Mouse (Mus musculus) heart, embryonic 16.5 days (tissue): Measurements from ENCODE around the gene Spats2. TPM values are rescaled to one million over a fixed set of nuclear protein-coding genes. Genes with fewer than 3 reads are reported as not detected.
"Not testable (repeated sequence)": the region's sequence is repeated elsewhere in the genome, so short reads cannot be mapped to it uniquely, and the experiment has no call there.

Source experiments
- ATAC-seq: fragments of 200-750 bp; cut with Nextera tagmentation; replicated peaks from 2 replicates; pipeline ENCODE4 v1.8.0; 2017; ENCODE audit warnings: moderate number of reproducible peaks; ENCODE audit not compliant: insufficient read depth, low FRiP score; ENCODE audit errors: extremely low read depth
- H3K27ac ChIP-seq: fragments of 300-500 bp; sonication (generic); 2 replicates; pipeline ENCODE4 v1.5.1; 2014; ENCODE audit warnings: mild to moderate bottlenecking, low read length, control low read depth, moderate library complexity
- H3K27me3 ChIP-seq: fragments of 300-500 bp; sonication (generic); 2 replicates; pipeline ENCODE4 v1.6.1; 2014; ENCODE audit warnings: low read length, mixed read lengths; ENCODE audit not compliant: control insufficient read depth, insufficient read depth
- H3K36me3 ChIP-seq: fragments of 300-500 bp; sonication (generic); 2 replicates; pipeline ENCODE4 v1.6.1; 2014; ENCODE audit not compliant: control insufficient read depth, insufficient read depth
- H3K4me1 ChIP-seq: fragments of 300-500 bp; sonication (generic); 2 replicates; pipeline ENCODE4 v1.6.1; 2014; ENCODE audit warnings: low read length, mixed read lengths; ENCODE audit not compliant: control insufficient read depth, insufficient read depth
- H3K4me2 ChIP-seq: fragments of 300-500 bp; sonication (generic); 2 replicates; pipeline ENCODE4 v1.6.1; 2014; ENCODE audit warnings: low read depth, mild to moderate bottlenecking, control low read depth, low read length
- H3K4me3 ChIP-seq: fragments of 300-500 bp; sonication (generic); 2 replicates; pipeline ENCODE4 v1.5.1; 2014; ENCODE audit warnings: mild to moderate bottlenecking, control low read depth, low read length
- H3K9ac ChIP-seq: fragments of 300-500 bp; sonication (generic); 2 replicates; pipeline ENCODE4 v1.6.1; 2014; ENCODE audit warnings: low read length, control low read depth
- H3K9me3 ChIP-seq: fragments of 300-500 bp; sonication (generic); replicated peaks from 2 replicates; pipeline ENCODE4 v1.6.1; 2016; ENCODE audit warnings: low read length; ENCODE audit not compliant: control insufficient read depth
- WGBS: fragments of 180-500 bp; shearing (Covaris S2); extraction: QIAGEN DNeasy Blood & Tissue Kit; methylation state at CpG from one replicate; pipeline ENCODE4 v1.1.7; 2014; 5-methylcytosine and 5-hydroxymethylcytosine counted together
- polyA plus RNA-seq: library from polyadenylated mRNA; unstranded; fragments of >200 nt; fragmentation: Nextera tagmentation; extraction: Ambion mirVana; gene quantifications from 2 replicates; pipeline ENCODE4 v1.2.1, GENCODE M21; 2015

The Spats2 gene
- polyA plus RNA-seq, 1 experiment from 2014 or later = 25.5 TPM

- Histone ChIP-seq H3K4me1 (no peaks in the 10 kb centered on the region; the same call in 1 of the 2 replicates), H3K27me3 (no peaks in the 10 kb centered on the region), H3K9ac (no peak overlapping the region), H3K9me3 (no peaks in the 10 kb centered on the region), H3K27ac (no peak overlapping the region), H3K4me3 (no peak overlapping the region), H3K4me2 (no peak overlapping the region), H3K36me3 (peaks cover 11% of the 10 kb centered on the region)
- 43% methylated on average over 8 of the region's 8 CpGs for whole genome bisulfite sequencing
- ATAC-seq = no peak
These were observed 25.6 kb downstream of the Spats2 start for GRCm38 (mm10) chr15:99151324-99151723.

- Histone ChIP-seq H3K9ac (no peak overlapping the region), H3K4me2 (no peak overlapping the region), H3K4me1 (no peaks in the 10 kb centered on the region; the same call in 1 of the 2 replicates), H3K27me3 (no peaks in the 10 kb centered on the region), H3K4me3 (no peak overlapping the region), H3K36me3 (peaks cover 9% of the 10 kb centered on the region), H3K9me3 (no peaks in the 10 kb centered on the region), H3K27ac (no peak overlapping the region)
- 88% methylated on average over 8 of the region's 8 CpGs for WGBS
- ATAC-seq = no peak
These were observed 27.8 kb downstream of the Spats2 start for GRCm38 (mm10) chr15:99153466-99153865.

GRCm38 (mm10) chr15:99154515-99154914 is 28.8 kb downstream of the Spats2 start:
- H3K9ac ChIP-seq, H3K36me3 ChIP-seq, H3K27me3 ChIP-seq, H3K27ac ChIP-seq, H3K4me2 ChIP-seq, H3K4me1 ChIP-seq, H3K9me3 ChIP-seq, ATAC-seq, H3K4me3 ChIP-seq: not testable (repeated sequence)
- 75% methylated on average over 10 of the region's 10 CpGs for WGBS

GRCm38 (mm10) chr15:99163512-99164365 is 38.0 kb downstream of the Spats2 start:
- H3K9ac ChIP-seq = no peak overlapping the region
- no peak overlapping the region for H3K4me3 ChIP-seq
- 41% methylated on average over 12 of the region's 12 CpGs for WGBS
- peak overlapping the region; percentile 6; the same call in 1 of the 2 replicates for H3K4me2 ChIP-seq
- peak overlapping the region; percentile 56 for H3K27ac ChIP-seq
- no peaks in the 10 kb centered on the region for H3K9me3 ChIP-seq
- no peaks in the 10 kb centered on the region for H3K27me3 ChIP-seq
- peak; percentile 76 for ATAC-seq
- H3K36me3 ChIP-seq = peaks cover 6% of the 10 kb centered on the region; the same call in 1 of the 2 replicates
- H3K4me1 ChIP-seq = peaks cover 15% of the 10 kb centered on the region

GRCm38 (mm10) chr15:99172131-99172530 is 46.4 kb downstream of the Spats2 start:
- H3K27me3 ChIP-seq = no peaks in the 10 kb centered on the region
- H3K9ac ChIP-seq = no peak overlapping the region
- no peaks in the 10 kb centered on the region for H3K9me3 ChIP-seq
- peaks cover 21% of the 10 kb centered on the region for H3K36me3 ChIP-seq
- H3K4me2 ChIP-seq = no peak overlapping the region
- H3K4me1 ChIP-seq = peaks cover 7% of the 10 kb centered on the region; the same call in 1 of the 2 replicates
- no peak for ATAC-seq
- no peak overlapping the region for H3K27ac ChIP-seq
- no peak overlapping the region for H3K4me3 ChIP-seq
- WGBS = 82% methylated on average over 6 of the region's 6 CpGs

- peaks cover 47% of the 10 kb centered on the region for H3K36me3 ChIP-seq
These were observed 53.9 kb downstream of the Spats2 start for GRCm38 (mm10) chr15:99179639-99180038.

GRCm38 (mm10) chr15:99184217-99184914 is 58.6 kb downstream of the Spats2 start:
- 87% methylated on average over 9 of the region's 9 CpGs for WGBS
- no peak overlapping the region for H3K27ac ChIP-seq
- no peaks in the 10 kb centered on the region for H3K4me1 ChIP-seq
- no peaks in the 10 kb centered on the region for H3K27me3 ChIP-seq
- peaks cover 53% of the 10 kb centered on the region for H3K36me3 ChIP-seq
- no peak overlapping the region for H3K4me3 ChIP-seq
- H3K9me3 ChIP-seq = no peaks in the 10 kb centered on the region
- H3K9ac ChIP-seq = no peak overlapping the region
- ATAC-seq = no peak
- no peak overlapping the region for H3K4me2 ChIP-seq

More at GRCm38 (mm10) chr15:99179639-99180038, 53.9 kb downstream of the Spats2 start:
- H3K4me3 ChIP-seq = no peak overlapping the region
- ATAC-seq = no peak
- WGBS = 100% methylated on average over 1 of the region's 2 CpGs
- no peak overlapping the region for H3K27ac ChIP-seq
- no peaks in the 10 kb centered on the region for H3K27me3 ChIP-seq
- no peak overlapping the region for H3K9ac ChIP-seq
- H3K4me1 ChIP-seq = no peaks in the 10 kb centered on the region
- no peaks in the 10 kb centered on the region for H3K9me3 ChIP-seq
- H3K4me2 ChIP-seq = no peak overlapping the region

- no peaks in the 10 kb centered on the region for H3K9me3 ChIP-seq
- 80% methylated on average over 10 of the region's 10 CpGs for WGBS
- H3K4me2 ChIP-seq = no peak overlapping the region
- H3K36me3 ChIP-seq = peaks cover 22% of the 10 kb centered on the region
- no peak for ATAC-seq
- H3K27ac ChIP-seq = no peak overlapping the region
- no peak overlapping the region for H3K4me3 ChIP-seq
- H3K4me1 ChIP-seq = no peaks in the 10 kb centered on the region
- H3K27me3 ChIP-seq = no peaks in the 10 kb centered on the region
- H3K9ac ChIP-seq = no peak overlapping the region
These were observed 68.6 kb downstream of the Spats2 start for GRCm38 (mm10) chr15:99194358-99194757.

- H3K27me3 ChIP-seq = no peaks in the 10 kb centered on the region
- H3K9ac ChIP-seq = no peak overlapping the region
These were observed 69.3 kb downstream of the Spats2 start for GRCm38 (mm10) chr15:99195043-99195442.

More at GRCm38 (mm10) chr15:99195043-99195442, 69.3 kb downstream of the Spats2 start:
- no peaks in the 10 kb centered on the region for H3K4me1 ChIP-seq
- H3K4me2 ChIP-seq = no peak overlapping the region
- no peak for ATAC-seq
- no peaks in the 10 kb centered on the region for H3K9me3 ChIP-seq
- H3K27ac ChIP-seq = no peak overlapping the region
- WGBS = 82% methylated on average over 6 of the region's 6 CpGs
- no peak overlapping the region for H3K4me3 ChIP-seq
- peaks cover 28% of the 10 kb centered on the region for H3K36me3 ChIP-seq
